ENCODE assay signal across 11 mouse cellular contexts in genomic region chr11:21326770-21327169, GRCm38 (mm10). TPM values are rescaled to one million over a fixed set of nuclear protein-coding genes. Genes with fewer than 3 reads are reported as not detected.
DNase-seq lines count a peak whose midpoint lies in the region; ATAC-seq and TF ChIP-seq lines count a peak whose summit lies in the region.
"Had no signal": no experiment of that assay in that cellular context is flagged by ENCODE, and none has a peak within 500 bp of the region (broad histone marks: within the 10 kb centered on the region; RNA-seq: fewer than 3 reads in every experiment).

No protein-coding gene starts in this region.

- TF ChIP-seq CTCF in intestine, postnatal 0 days (IDR thresholded peaks at IDR 0.05; ENCODE audit: low read depth): peak; percentile 49
- peak; percentile 52 for TF ChIP-seq CTCF in lung, postnatal 0 days (IDR thresholded peaks at IDR 0.05)

- H3K27ac ChIP-seq in intestine, postnatal 0 days (ENCODE audit: low read depth, low read length): no peak overlapping the region
- H3K27ac ChIP-seq in intestine, embryonic 15.5 days: no peak overlapping the region
- no peak overlapping the region for H3K27ac ChIP-seq in lung, postnatal 0 days (ENCODE audit: low read length)
- H3K27ac ChIP-seq: embryonic facial prominence, embryonic 12.5 days had no signal

- peak; percentile 21 for DNase-seq in cerebellum, postnatal 10 days
- DNase-seq in cerebellum, postnatal 36 days: no peak
- DNase-seq in lung, postnatal 0 days (ENCODE audit: low spot score): no peak
- DNase-seq in lung, adult 18-20 months: no peak
- peak; percentile 6 for DNase-seq in induced T-regulatory cell, adult 2 months (ENCODE audit: low read depth)
- no peak for DNase-seq in adrenal gland, adult (ENCODE audit: inconsistent age in 2 of 2, low spot score in 1 of 2)
- DNase-seq: B cell, adult 2 months had no signal

- no peak overlapping the region for H3K9ac ChIP-seq in intestine, postnatal 0 days (ENCODE audit: low read depth, low read length)
- H3K9ac ChIP-seq in intestine, embryonic 15.5 days: no peak overlapping the region
- H3K9ac ChIP-seq in lung, postnatal 0 days (replicated peaks; ENCODE audit: low read depth): no peak overlapping the region
- H3K9ac ChIP-seq: embryonic facial prominence, embryonic 12.5 days had no signal

- peaks cover 44% of the 10 kb centered on the region for H3K36me3 ChIP-seq in intestine, postnatal 0 days (ENCODE audit: control insufficient read depth, insufficient read depth)
- H3K36me3 ChIP-seq in intestine, embryonic 15.5 days: peaks cover 8% of the 10 kb centered on the region
- peaks cover 22% of the 10 kb centered on the region for H3K36me3 ChIP-seq in lung, postnatal 0 days (ENCODE audit: insufficient read depth, low read length)

- H3K9me3 ChIP-seq in intestine, postnatal 0 days (ENCODE audit: control insufficient read depth): no peaks in the 10 kb centered on the region
- H3K9me3 ChIP-seq in intestine, embryonic 15.5 days: no peaks in the 10 kb centered on the region
- H3K9me3 ChIP-seq in lung, postnatal 0 days (ENCODE audit: low read length): no peaks in the 10 kb centered on the region
- H3K9me3 ChIP-seq: embryonic facial prominence, embryonic 12.5 days had no signal

- H3K4me1 ChIP-seq in intestine, postnatal 0 days (replicated peaks; ENCODE audit: control insufficient read depth, insufficient read depth, low read length): no peaks in the 10 kb centered on the region
- H3K4me1 ChIP-seq in intestine, embryonic 15.5 days (replicated peaks): no peaks in the 10 kb centered on the region
- H3K4me1 ChIP-seq in lung, postnatal 0 days (ENCODE audit: insufficient read depth, low read depth, low read length): no peaks in the 10 kb centered on the region
- H3K4me1 ChIP-seq: embryonic facial prominence, embryonic 12.5 days had no signal

- 62% methylated on average over 2 of the region's 2 CpGs for WGBS in intestine, postnatal 0 days
- WGBS in intestine, embryonic 15.5 days: 66% methylated on average over 2 of the region's 2 CpGs
- WGBS in lung, postnatal 0 days: 73% methylated on average over 2 of the region's 2 CpGs

- H3K4me2 ChIP-seq in intestine, postnatal 0 days (replicated peaks; ENCODE audit: low read depth): no peak overlapping the region
- no peak overlapping the region for H3K4me2 ChIP-seq in intestine, embryonic 15.5 days (replicated peaks)
- H3K4me2 ChIP-seq in lung, postnatal 0 days (replicated peaks; ENCODE audit: low read depth, low read length): no peak overlapping the region
- H3K4me2 ChIP-seq: embryonic facial prominence, embryonic 12.5 days had no signal

- H3K27me3 ChIP-seq in intestine, postnatal 0 days (replicated peaks; ENCODE audit: control insufficient read depth, insufficient read depth, low read length): no peaks in the 10 kb centered on the region
- H3K27me3 ChIP-seq in intestine, embryonic 15.5 days (replicated peaks): no peaks in the 10 kb centered on the region
- no peaks in the 10 kb centered on the region for H3K27me3 ChIP-seq in lung, postnatal 0 days (replicated peaks; ENCODE audit: insufficient read depth, low read length)
- H3K27me3 ChIP-seq: embryonic facial prominence, embryonic 12.5 days had no signal

- TF ChIP-seq EP300 in lung, postnatal 0 days (IDR thresholded peaks at IDR 0.05): no peak

- H3K4me3 ChIP-seq in intestine, postnatal 0 days (ENCODE audit: low read depth, low read length): no peak overlapping the region
- no peak overlapping the region for H3K4me3 ChIP-seq in intestine, embryonic 15.5 days (replicated peaks)
- no peak overlapping the region for H3K4me3 ChIP-seq in lung, postnatal 0 days (ENCODE audit: low read depth, low read length)
- H3K4me3 ChIP-seq: embryonic facial prominence, embryonic 12.5 days had no signal

- no peak for ATAC-seq in intestine, postnatal 0 days
- no peak for ATAC-seq in intestine, embryonic 15.5 days
- ATAC-seq in lung, postnatal 0 days: no peak
- ATAC-seq: forebrain, embryonic 16.5 days had no signal

RNA-seq across cellular contexts. Expression of gene Ugp2, which starts 44.2 kb away (rescaled TPM):
- 152 and 156 TPM in 2 replicates for polyA plus RNA-seq in intestine, postnatal 0 days (2015; fragmentation: Nextera tagmentation; extraction: Ambion mirVana)
- polyA plus RNA-seq in intestine, embryonic 15.5 days (2015; fragmentation: Nextera tagmentation; extraction: Ambion mirVana): 99.9 and 116 TPM in 2 replicates
- polyA plus RNA-seq in lung, postnatal 0 days (2015; fragmentation: Nextera tagmentation; extraction: Ambion mirVana): 76.4 and 92.6 TPM in 2 replicates

Comparison
In these comparisons a context has a peak if more than half of its experiments do, and no peak if none do; other contexts are left out.
1. DNase-seq: peak in cerebellum, postnatal 10 days (2 of 2) and induced T-regulatory cell, adult 2 months (single experiment); none in cerebellum, postnatal 36 days (0 of 2), lung, postnatal 0 days (single experiment), lung, adult 18-20 months (0 of 2) and adrenal gland, adult (0 of 2).